Mouse (Mus musculus) erythroblast, embryonic 14.5 days (primary cell): Measurements from ENCODE around the gene Nmb.

Experiments
- GATA1 ChIP-seq: IDR thresholded peaks from 2 replicates; pipeline ENCODE4 v1.6.1; 2012; ENCODE audit warnings: low read length, inconsistent platforms, mixed read lengths
- TAL1 ChIP-seq: IDR thresholded peaks from 3 replicates; pipeline ENCODE4 v1.6.1; 2012; ENCODE audit warnings: low read length, inconsistent platforms, mixed read lengths

DNA sequence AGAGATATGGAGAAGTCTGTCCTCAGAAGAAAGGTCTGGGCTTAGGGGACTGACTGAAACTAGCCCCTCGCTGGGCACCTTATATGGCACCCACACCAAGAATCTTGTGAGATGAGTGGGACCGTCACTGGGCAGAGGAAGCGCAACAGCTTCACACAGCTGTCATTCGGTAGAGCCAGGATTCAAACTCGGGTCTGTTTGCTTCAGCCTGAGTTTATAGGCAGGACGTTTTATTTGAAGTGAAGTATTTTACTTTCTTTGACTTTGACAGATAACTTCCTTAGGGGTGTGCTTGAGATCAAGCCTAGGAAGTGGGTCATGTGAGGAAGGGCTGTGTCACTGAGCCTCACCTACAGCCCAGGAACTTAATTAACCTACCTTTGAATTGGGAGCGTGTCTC is 39.4 kb downstream of the Nmb start:
- no peak for TF ChIP-seq GATA1
- no peak for TF ChIP-seq TAL1
